Mouse (Mus musculus) left cerebral cortex, adult 8-10 months (tissue): ENCODE measurements around the gene B3gnt2. TPM values are rescaled to one million over a fixed set of nuclear protein-coding genes. Genes with fewer than 3 reads are reported as not detected.

Experiments
- DNase-seq, 2 experiments: peaks; one replicate each; pipeline ENCODE4 v3.0.0; 2022; ENCODE audit warnings: low spot score in 2 of 2
- total RNA-seq, 4 experiments: library from RNA; stranded (reverse); gene quantifications; 2 replicates each; pipeline ENCODE4 v1.2.4; 2022

The B3gnt2 gene
- total RNA-seq, 4 experiments from 2014 or later = 6.2 to 24.7 (median 14.2) TPM

DNA sequence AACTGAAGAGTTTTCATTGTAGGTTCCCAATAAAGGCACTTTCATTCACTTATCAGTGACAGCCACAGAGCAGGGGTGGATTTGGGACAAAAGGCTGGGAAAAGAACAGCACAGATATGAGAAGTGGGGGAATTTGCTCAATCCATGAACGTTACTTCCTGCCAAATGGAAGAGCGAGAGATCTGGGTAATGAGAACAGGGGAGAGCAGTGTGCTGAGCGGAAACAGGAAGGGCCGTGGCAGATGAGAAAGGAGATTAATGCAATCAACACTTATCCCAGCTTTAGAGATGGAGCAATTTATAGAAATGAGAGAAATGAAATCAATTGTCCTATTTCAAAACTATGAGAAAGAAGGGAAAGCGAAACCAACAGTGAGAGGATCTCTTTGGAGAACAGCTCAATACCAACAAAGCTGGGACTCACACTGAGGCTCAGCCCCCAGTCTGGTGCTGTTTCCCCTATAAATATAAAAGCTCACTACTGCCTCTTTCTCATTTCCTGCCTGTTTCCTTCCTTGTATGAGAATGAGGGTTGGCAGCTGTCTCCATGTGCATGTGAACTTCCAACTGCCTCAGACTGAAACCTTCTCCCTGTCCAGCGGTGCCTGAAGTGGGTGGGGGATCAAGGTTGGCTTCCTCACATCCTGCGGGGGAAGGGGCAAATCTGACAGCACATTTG is 11.0 kb upstream of the B3gnt2 start:
- no peak for DNase-seq

DNA sequence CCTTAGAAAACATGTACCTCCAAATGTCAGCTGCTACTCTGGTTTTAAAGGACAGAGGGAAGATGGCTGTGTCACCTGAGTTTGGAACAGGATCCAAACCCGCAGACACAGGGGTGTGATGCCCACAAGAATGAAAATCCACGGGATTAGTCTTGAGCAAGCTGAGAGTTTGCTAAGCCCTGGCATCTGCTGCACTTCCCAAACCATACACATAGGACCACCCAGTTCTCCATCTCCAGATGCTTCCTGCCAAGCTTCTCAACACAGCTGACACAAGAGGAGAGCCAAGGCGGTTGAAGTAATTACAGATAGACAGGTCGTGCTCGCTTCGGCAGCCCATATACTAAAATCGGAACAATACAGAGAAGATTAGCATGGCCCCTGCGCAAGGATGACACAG is 7.8 kb upstream of the B3gnt2 start:
- DNase-seq = no peak

DNA sequence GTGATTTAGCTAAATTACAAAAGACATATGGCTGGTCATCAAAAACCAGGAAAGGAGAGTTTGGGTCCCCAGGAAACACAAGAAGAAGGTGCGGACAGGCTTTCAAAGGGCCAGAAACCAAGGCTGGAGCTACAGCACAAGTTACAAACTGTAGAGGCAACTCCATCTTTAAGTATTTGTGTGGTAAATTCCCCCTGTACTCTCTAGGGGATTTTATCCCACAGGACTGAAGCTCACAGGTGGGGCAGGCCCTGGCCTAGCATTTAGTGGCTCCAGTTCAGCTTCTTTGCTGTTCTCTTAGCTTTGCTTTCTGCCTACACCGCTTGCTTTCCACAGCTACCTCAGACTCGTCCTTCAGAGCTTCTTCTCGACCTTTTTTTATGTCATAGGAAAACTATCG is 6.9 kb upstream of the B3gnt2 start:
- no peak for DNase-seq

- no peak for DNase-seq
These were observed 5.0 kb upstream of the B3gnt2 start for GRCm38 (mm10) chr11:22865635-22866246.

- no peak for DNase-seq
These were observed 3.7 kb upstream of the B3gnt2 start for GRCm38 (mm10) chr11:22864305-22865060.

DNA sequence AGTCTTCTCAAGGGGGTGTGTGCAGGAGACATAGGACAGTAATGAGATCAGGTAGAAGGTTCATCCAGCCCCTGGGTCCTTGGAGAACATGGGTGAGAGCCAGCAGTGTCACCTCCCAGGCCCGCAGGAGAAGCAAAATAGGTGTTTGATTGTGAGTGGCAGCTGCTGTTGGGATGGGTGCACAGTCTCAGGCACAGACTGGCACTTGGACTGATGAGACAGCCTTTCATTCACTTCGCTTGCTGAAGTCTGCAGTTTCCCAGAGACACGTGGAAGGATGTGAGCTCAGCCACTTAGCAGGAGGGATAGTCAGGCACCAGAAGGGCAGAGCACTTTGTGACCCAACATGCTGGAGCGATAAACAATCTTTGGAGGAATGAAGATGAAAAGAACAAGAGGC is 2.8 kb upstream of the B3gnt2 start:
- DNase-seq = no peak

DNA sequence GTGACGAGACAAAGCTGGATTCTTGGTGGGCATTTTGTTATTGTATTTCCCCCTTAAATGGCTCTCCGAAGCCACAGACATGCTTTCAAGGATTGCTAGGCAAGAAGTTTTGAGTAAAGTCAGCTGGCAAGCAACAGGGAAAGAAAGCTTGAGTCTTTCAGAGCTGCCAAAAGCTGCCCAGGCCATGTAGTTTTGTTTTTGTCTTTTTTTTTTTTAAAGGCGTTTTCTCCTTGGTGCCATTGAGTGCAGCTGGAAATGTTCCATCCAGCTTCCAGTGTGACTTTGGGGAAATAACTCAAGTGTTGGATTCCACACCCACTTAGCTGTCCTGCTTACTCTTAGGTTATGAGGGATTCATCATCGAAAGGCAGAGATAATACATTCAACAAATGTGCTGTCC is 554 bp upstream of the B3gnt2 start:
- DNase-seq = no peak

- peak; percentile 37 to 65 for DNase-seq
These were observed 977 bp downstream of the B3gnt2 start for GRCm38 (mm10) chr11:22859633-22860334.

- peak in 1 of 2 experiments; percentile 33 for DNase-seq
These were observed 1.5 kb downstream of the B3gnt2 start for GRCm38 (mm10) chr11:22859301-22859632.

DNA sequence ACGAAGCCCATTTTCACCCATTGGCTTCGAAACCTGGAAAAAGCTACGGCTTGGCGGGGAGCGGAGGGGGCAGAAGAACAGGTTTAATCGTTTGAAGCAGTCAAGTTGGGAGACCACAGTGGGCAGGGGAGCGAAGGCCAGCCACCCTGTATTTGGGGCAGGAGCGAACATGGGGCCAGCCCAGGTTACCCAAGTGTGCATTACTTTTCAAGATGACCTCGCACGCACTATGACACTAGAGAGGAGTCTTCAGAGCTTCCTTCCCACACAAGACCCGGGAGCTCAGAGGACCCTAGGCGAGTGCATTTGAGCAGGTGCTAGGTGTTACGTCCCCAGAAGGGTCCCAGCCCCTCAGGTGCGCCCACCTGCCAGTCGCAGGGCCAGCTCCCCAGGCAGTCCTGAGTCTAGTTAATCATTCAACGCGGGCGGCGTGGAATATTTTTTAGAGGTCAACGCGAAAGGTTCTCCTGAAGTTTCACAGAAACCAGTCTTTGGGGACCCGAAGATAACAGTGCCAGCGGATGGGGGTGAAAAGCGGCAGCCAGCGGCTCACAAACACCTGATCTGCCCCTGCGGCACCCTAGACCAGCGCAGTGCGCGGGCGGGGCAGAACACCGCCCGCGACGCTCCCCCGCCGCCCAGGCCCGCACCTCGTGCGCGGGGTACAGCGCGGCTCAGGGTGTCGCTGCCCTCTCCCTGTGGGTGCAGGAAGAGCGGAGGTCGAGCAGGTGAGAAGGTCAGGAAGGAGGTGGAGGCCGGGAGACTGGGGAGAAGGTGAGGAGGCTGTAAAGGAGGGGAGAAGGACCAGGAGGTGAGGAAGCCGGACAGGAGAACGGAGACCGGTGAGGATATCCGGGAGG is 2.1 kb downstream of the B3gnt2 start:
- DNase-seq = no peak

DNA sequence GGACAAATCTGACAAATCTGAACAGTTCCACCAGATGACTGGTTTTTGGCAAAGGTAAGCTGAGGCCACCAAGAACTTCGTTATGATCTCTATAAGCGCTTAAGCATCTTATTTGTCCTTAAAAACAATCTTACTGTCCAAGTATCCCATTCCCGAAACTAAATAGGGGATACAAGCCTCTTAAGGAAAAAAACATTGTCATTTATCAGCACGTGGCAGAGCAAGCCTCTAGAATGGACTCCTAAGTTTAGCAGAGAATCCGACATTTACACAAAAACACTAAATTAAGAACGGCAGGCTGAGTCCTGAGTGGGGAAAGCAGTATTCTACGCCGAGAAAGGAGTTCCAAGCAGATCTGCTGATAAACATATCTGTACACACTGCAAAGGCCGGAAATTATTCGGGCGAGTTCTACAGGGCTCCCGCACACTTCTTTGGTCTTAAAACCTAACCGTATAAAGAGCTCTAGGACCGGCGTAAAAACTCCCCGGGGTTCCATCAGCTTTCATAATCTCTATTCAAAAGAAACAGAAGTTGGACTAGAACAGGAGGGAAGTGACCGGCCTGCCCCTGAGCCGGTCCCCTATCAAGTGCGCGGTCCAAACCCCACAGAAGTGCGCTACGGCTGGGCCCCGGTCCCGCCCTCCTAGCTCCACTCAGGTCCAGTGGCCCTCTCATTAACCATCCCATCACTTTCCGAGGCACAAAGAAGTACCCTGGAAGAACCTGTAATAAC is 2.9 kb downstream of the B3gnt2 start:
- no peak for DNase-seq

GRCm38 (mm10) chr11:22857106-22857704 is 3.6 kb downstream of the B3gnt2 start:
- no peak for DNase-seq

- no peak for DNase-seq
These were observed 4.3 kb downstream of the B3gnt2 start for GRCm38 (mm10) chr11:22856371-22856965.

- no peak for DNase-seq
These were observed 6.2 kb downstream of the B3gnt2 start for GRCm38 (mm10) chr11:22854571-22854970.

DNA sequence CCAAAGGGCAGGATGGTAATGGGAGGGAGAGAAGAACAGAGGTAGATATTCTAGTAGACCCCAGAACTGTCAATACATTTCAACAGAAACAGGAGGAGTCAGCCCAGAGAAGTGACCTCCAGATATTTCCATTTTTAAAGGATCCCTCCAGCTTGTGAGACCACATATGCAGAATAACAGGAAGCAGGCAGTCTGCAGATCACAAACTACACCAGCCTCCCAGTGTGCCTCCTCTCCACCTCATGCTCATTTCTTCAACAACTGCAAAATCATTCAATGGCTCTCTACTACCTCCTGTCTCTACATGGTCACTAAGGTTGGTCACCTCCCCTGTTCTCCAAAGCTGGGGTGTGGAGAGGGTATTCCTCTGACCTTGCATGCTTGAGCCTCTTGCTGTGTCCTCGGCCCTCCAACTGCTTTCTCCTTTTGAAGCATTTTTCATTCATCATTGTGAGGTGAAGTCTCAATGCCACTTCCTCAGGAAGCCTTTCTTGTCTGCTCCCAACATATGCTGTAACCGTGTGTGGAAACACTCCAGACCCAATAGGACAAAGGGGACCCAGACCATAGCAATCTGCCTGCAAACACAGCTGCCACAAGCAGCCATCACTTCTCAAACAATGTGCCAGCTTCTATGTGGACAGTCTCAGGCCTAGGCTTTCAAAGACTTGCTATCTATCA is 7.1 kb downstream of the B3gnt2 start:
- DNase-seq = no peak

GRCm38 (mm10) chr11:22852510-22852909 is 8.3 kb downstream of the B3gnt2 start:
- DNase-seq = no peak

DNA sequence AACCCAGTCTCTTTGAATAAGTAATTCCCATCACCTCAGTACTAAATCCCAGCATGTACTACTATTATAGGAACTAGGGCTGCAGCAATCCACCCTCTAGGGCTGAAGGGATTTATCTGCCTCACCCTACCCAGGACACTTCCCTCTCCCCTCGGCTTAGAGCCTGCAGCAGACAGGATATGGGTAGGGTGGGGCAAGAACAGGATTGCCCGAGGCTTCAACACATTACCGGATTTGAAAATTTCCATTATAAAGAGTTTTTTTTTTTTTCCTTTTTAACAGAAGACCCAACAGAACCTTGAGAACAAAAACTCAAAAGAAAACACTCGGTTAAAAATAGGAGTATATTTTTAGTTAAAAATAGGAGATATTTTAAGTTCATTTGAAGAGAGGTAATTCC is 9.3 kb downstream of the B3gnt2 start:
- no peak for DNase-seq

DNA sequence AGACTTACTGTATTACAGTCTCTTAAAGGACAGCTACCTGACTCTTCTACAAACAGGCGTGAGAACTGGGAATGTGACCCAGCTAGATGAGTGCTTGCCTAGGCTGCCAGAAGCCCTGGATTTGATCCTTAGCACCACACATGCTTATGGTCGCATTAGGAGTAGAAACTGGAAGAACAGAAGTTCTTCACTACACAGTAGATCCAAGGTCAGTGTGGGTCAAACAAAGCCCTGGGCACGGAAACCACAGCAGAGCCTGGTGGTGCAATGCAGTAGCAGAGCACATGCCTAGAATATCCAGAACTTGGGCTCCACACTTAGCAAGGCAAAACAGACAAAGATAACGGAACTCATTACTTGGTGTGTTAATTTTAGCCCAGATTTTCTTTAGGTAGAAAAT is 10.7 kb downstream of the B3gnt2 start:
- no peak for DNase-seq

DNA sequence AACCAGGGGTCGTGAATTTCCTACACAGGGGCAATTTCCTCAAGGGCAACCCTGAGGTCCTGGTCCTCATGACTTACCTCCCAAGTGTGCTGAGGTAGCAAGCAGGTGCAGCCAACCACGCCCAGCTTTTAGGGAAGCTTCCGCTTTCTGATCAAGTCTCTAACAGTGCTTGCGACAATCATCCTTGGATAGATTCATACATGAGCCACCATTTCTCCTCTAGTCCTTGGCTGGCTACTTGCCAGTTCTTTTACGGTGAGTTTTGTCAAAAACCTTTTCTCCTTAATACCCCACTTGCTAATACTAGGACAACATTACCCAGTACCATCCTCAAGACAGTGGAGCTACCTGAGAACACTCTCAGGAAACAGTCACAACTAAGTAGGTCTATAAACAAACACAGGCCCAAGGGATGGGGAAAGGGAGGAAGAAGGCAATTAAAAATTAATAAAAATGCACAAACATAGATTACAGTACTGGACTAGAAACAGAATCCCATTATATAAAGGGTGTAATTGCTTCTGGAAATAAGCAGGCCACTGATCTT is 12.0 kb downstream of the B3gnt2 start:
- no peak for DNase-seq
